Comparison of ENCODE assay signal across 12 mouse cellular contexts in genomic region chr11:36443821-36444220, GRCm38 (mm10).
"Had no signal": no experiment of that assay in that cellular context is flagged by ENCODE, and none has a peak within 500 bp of the region (broad histone marks: within the 10 kb centered on the region; RNA-seq: fewer than 3 reads in every experiment).

No protein-coding gene starts in this region.

- DNase-seq: cerebellum, adult 9-10 months; cerebellum, adult 9-11 months; cerebellum, postnatal 36 days; embryo, embryonic 11 days; forebrain, postnatal 0 days; gastrocnemius, adult 2 months; gastrocnemius, postnatal 10 days; gastrocnemius, postnatal 14 days; gastrocnemius, postnatal 25 days; gastrocnemius, postnatal 36 days; heart, adult 18-20 months; heart, adult 2 months had no signal
